Mouse (Mus musculus) v-Abl transformed pro-B cells (cell line): ENCODE measurements at regions not wholly inside any gene's neighbourhood (a gene's known extent, or its start where the extent isn't known, plus 50 kb on each side); places are given as distances from the start of the nearest gene placed in this dataset.

ENCODE experiments used
- in situ Hi-C, 2 experiments: fragments of 400-800 bp; cut with MboI; formaldehyde crosslinking; loops; one replicate each; pipeline ENCODE4 v1.15.1; 2025; ENCODE audit not compliant: unreplicated experiment in 2 of 2

GRCm38 (mm10) chr11:94882687-94883383 is 53.2 kb upstream of the Col1a1 start:
- in situ Hi-C loops = no loop called here

- in situ Hi-C loops = no loop called here
Observed at GRCm38 (mm10) chr11:94881982-94882686, 53.9 kb upstream of the Col1a1 start.

- in situ Hi-C loops = no loop called here
Observed at GRCm38 (mm10) chr11:94880896-94881840, 54.9 kb upstream of the Col1a1 start.

- in situ Hi-C loops = no loop called here
Observed at GRCm38 (mm10) chr11:94876707-94877106, 59.3 kb upstream of the Col1a1 start.

GRCm38 (mm10) chr11:94875026-94875425 is 61.0 kb upstream of the Col1a1 start:
- in situ Hi-C loops = no loop called here

GRCm38 (mm10) chr11:94874155-94874561 is 61.9 kb upstream of the Col1a1 start:
- in situ Hi-C loops = no loop called here

GRCm38 (mm10) chr11:94873693-94874092 is 62.3 kb upstream of the Col1a1 start:
- in situ Hi-C loops = no loop called here

- in situ Hi-C loops = no loop called here
Observed at GRCm38 (mm10) chr11:94872921-94873320, 63.1 kb upstream of the Col1a1 start.

- in situ Hi-C loops = no loop called here
Observed at GRCm38 (mm10) chr11:94870341-94870740, 65.7 kb upstream of the Col1a1 start.

GRCm38 (mm10) chr11:94869866-94870265 is 66.2 kb upstream of the Col1a1 start:
- in situ Hi-C loops = loop anchor here (10.0 kb wide), 1 partner anchor 65 kb away; the partner anchor contains the start of gene Col1a1 (in 2 of the 2)

GRCm38 (mm10) chr11:94866176-94866967 is 69.7 kb upstream of the Col1a1 start:
- in situ Hi-C loops = loop anchor here (10.0 kb wide), 1 partner anchor 68 kb away; the partner anchor contains the start of gene Col1a1 (in 2 of the 2)

- in situ Hi-C loops = no loop called here
Observed at GRCm38 (mm10) chr11:94850129-94850528, 67.6 kb upstream of the Tmem92 start.

- in situ Hi-C loops = loop anchor here in 1 of 2 experiments (10.0 kb wide), 1 partner anchor 96 kb away; the partner anchor contains the start of gene Col1a1
Observed at GRCm38 (mm10) chr11:94839133-94839532, 56.6 kb upstream of the Tmem92 start.

GRCm38 (mm10) chr11:94838140-94838539 is 55.6 kb upstream of the Tmem92 start:
- in situ Hi-C loops = loop anchor here in 1 of 2 experiments (10.0 kb wide), 1 partner anchor 97 kb away; the partner anchor contains the start of gene Col1a1

GRCm38 (mm10) chr11:94836347-94836746 is 53.8 kb upstream of the Tmem92 start:
- in situ Hi-C loops = loop anchor here in 1 of 2 experiments (10.0 kb wide), 1 partner anchor 98 kb away; the partner anchor contains the start of gene Col1a1

- in situ Hi-C loops = loop anchor here in 1 of 2 experiments (10.0 kb wide), 1 partner anchor 102 kb away; the partner anchor contains the start of gene Col1a1
Observed at GRCm38 (mm10) chr11:94832246-94832985, 49.9 kb upstream of the Tmem92 start.
